Mouse (Mus musculus) left cerebral cortex, adult 11 months (tissue): ENCODE measurements around the gene Vps37c.

Source experiments
- DNase-seq: peaks from one replicate; pipeline ENCODE4 v3.0.0; 2022; ENCODE audit warnings: low spot score

Vps37c gene

DNA sequence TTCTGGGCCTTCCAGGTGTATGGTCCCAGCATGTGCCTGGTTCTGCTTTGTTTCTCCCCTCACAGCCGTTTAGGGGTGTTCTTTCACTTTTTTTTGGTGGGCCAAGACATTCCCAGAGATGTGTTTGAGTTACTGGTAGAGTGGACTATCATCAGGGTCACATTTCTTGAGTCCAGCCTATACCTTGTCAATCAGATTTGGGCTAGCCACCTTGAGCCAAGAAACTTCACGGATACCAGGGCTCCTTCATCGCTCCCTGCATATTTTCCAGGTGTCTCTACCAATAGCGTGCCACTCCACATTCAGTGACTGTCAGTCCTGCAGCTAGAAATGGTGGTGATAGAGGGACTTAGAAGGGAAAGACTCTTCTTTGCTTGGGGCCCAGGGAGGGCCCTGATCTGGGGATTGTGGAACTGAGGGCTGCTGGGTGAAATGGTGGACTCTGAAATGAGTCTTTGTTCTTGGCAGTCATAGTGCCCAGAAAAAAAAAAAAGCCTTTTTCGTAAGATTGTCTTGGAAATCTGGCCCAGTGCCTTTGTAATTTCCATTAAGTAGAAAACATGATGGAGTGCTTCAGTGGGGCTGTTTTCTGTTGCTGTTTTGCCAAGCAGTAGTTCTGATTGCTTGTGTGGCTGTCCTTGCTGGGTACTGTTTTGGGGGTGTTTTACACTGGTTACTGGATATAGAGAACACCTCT is 1.1 kb downstream of the Vps37c start:
- DNase-seq: no peak

DNA sequence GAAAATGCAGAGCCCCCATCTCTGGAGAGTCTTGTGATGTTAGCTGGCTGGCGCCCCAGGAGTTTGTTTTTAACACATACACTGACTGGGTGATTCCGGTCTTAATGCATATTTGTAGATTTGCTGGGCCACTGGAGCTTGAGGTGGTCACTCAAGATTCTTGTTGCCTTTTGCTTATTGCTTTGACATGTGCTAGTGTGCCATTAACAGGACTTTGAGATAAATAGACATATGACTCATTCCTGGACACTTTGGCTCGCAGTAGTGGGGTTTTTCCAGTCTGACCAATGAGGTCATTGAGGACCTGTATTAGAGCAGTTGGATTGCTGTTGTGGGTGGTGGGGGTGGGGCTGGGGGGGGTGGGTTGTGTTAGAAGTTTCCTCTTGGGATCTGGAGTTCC is 1.8 kb downstream of the Vps37c start:
- DNase-seq: no peak

- no peak for DNase-seq
Observed at GRCm38 (mm10) chr19:10691121-10691520, 2.6 kb downstream of the Vps37c start.

- DNase-seq: no peak
Observed at GRCm38 (mm10) chr19:10691660-10692059, 3.1 kb downstream of the Vps37c start.

DNA sequence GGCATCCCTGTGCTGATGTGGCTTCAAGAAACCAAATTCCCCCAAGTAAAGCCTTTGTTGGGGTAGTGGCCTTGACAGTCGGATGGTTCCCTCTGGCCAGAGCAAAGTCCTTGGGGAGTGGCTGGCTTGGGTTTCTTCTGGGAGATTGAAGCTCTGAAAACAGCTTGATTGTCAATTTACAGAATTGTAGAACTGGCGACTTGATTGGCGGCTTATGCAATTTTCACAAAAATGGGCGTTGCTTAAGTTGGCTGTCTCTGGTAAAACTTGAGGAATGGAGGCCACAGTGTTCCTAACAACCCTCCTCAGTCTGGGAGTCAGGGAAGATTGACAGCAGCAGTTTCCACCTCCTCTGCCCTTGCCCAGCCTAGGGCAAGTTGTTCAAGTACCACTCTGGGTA is 3.8 kb downstream of the Vps37c start:
- no peak for DNase-seq

GRCm38 (mm10) chr19:10693926-10694682 is 5.6 kb downstream of the Vps37c start:
- no peak for DNase-seq

DNA sequence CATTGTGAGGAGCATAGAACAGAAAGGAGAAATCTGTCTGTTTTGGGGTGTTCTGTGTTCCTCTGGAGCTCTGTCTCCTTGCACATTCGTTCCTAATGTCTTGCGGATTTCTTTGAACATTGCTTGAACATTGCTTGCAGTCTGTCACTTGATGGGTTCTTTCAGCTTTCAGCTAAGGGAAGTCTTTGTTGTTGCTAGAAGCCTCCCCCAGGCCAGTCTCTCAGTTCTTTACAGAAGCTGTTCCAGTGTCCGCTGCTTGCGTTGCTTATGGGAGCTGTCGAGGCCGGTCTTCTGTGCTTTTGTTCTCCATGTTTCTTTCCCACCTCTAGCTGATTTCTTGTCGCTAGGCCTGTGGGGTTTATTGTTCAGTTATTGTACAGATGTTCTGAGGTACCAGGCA is 7.3 kb downstream of the Vps37c start:
- no peak for DNase-seq

DNA sequence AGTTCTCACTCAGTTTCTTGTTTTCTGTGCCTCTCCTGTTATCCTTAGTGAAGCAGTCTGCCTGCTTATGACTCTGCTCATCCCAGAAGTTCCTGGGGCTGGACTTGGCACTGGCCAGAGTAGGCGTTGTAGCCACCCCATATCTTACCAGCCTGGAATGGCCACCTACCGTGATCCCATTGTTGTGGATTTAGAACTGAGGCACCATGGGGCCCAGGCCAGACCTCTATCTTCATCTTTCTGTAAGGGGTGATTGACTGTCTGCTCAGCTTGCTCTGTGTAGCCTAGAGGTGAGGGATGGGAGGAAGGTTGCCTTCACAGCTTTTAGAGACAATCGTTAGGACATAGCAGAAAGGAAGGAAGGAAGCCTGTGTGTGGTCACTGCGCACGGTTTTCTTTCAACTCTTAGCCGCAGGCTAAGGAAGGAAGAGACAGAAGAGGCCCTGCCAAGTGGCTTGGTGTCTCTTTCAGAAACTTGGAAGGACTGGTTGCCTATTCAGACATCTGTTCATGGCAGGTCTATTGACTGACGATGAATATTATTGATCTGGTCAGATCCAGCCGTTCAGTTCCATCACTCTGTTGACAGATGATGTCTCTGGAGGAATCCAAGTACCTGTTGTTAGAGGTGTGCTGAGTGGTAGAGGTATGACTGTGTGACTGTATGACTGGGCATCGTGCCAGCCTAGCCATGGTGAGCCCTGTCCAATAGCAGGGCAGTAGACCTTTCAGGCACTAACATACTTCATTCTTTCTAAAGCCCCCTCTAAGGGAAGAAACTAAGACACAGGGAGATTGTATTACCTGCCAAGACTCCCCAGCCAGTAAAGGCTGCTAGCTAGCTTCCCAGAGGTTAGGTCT is 9.8 kb downstream of the Vps37c start:
- DNase-seq: no peak

DNA sequence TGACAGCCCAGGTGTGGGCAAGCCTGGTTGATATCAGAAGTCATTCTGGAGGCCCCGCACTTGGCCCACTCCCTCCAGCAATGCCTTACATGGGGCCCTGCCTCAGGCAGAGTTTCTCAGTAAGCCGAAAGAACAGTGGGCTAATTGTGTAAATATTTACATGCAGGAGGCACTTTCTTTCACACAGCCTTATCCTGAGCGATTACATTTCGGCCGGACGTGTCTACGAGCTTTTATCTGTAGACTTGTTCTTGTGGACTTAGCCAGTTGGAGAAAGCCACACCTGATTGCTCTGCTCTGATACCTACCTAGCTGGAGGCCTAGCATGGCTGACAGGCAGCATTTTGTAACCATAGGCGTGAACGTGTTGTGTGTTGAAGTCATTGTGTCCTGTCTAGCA is 11.3 kb downstream of the Vps37c start:
- DNase-seq: no peak

- DNase-seq: no peak
Observed at GRCm38 (mm10) chr19:10701013-10701726, 12.6 kb downstream of the Vps37c start.

GRCm38 (mm10) chr19:10702125-10702524 is 13.6 kb downstream of the Vps37c start:
- no peak for DNase-seq

DNA sequence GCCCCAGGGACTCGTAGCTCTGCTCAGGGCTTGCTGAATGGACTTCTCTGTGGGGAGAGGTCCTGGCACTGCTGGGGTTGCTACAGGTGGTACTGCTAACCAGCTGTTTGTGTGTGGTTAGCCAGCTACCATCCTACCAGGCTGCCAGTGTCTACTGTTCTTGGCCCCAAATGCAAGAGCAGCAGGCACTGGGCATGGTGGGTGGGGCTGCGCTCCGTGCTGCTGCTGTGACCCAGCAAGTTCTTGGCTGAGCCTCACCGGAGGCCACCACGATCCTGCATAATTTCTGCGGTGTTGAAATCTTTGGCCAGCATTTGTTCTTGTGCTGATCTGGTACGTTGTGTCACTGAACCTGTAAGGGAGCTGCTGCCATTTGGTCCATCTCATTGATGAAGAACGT is 14.9 kb downstream of the Vps37c start:
- DNase-seq: no peak

GRCm38 (mm10) chr19:10707087-10707875 is 18.7 kb downstream of the Vps37c start:
- no peak for DNase-seq

DNA sequence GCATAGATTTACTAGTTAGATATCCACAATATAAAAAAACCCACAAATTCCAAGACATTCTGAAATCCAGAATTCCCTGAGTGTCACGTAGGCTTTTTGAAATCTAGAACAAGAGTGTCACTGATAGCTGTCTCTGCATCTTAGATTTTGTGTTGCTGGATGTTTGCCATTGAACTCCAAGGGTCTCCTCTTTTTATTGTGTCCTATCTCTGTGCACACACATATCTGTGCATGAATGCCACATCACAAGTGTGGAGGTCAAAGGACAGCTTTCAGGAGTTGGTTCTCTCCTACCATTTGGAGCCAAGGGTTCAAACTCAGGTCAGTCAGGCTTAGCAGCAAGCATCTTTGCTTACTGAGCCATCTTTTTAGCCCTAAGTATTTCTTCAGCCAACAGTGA is 19.3 kb downstream of the Vps37c start:
- DNase-seq: no peak

- no peak for DNase-seq
Observed at GRCm38 (mm10) chr19:10708900-10709299, 20.4 kb downstream of the Vps37c start.

DNA sequence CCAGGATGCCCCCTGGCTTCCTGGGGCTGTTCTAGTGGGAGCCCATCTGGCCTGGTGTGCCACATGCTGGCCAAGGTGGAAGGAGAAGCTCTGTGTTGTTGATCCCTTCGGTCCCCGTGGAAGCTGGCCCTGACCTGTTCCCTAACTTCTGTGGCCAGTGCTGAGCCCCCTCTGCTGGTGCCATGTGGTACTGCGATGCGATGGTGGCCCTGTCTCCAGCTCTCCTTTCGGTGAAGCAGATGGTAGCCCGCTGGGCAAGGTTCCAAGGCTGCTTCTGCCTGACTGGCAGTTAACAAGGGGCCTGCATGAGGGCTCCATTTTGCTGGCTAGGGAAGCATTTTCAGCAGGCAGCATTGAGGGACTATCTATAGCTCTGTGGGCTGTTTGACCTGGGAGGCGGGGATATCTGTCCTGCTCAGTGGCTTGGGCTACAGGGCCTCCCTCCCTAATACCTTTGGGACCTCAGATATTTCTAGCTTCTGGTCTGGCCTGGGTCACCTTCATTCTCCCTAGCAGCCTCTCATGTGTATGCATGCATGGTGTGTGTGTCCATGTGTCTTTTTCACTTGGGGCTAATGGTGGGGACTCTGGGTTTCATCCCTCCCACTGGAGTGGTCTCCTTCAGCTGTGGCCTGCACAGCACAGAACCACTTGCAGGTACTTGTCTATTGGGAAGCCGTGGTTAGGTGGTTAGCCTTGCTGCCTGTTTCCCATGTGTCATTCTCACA is 21.0 kb downstream of the Vps37c start:
- peak; percentile 94 for DNase-seq

DNA sequence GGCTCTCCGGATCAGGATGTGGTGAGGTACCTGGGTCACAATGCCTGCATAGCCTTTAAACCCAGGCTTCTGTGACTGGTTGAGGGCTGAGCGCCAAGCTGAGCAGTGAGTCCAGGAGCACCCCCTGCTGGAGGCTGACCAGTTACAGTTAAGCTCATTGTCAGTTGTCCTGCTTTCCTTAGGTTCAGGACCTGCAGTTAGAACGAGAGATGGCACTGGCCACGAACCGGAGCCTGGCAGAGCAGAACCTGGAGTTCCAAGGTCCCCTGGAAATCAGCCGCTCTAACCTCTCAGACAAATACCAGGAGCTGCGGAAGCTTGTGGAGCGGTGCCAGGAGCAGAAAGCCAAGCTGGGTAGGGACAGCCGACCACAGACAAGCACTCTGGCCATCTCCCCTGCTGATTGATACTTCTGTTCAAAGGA is 21.6 kb downstream of the Vps37c start:
- peak; percentile 67 for DNase-seq

DNA sequence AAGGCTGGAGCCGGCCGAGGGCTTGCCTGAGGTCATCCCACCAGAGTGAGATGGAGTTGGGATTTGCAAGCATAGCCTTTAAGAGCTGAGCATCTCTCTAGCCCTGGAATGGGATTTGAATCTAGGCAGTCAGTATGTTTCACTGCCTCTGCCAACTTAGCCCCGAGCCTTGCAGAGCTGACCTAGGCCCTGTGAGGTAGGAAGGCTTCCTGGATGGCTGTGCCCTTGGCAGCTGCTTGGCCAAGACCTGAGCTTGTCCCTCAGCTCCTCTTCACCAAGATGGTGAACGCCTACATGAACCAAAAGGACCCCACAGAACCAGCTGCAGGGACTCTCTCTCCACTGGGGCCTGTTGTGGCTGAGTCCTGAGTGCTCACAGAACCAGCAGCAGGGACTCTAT is 22.2 kb downstream of the Vps37c start:
- no peak for DNase-seq

DNA sequence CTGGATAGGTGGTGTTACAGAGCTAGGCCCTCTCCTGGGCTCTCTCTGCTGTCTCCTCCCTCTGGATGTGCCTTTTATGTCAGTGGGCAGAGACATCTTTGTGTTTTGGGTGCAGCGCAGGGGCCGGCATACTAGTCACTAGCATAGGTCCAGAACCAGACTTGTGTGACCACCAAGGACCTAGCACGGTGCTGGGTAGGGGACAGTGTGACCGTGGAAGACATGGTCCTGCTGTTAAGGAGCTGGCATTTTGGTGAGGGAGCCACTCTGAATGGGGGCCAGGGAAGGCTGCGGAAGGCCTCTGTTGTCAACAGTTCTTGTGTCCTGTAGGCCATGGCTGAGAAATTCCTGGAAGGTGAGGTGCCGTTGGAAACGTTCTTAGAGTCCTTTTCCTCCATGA is 23.7 kb downstream of the Vps37c start:
- no peak for DNase-seq

- no peak for DNase-seq
Observed at GRCm38 (mm10) chr19:10712646-10713045, 24.1 kb downstream of the Vps37c start.

DNA sequence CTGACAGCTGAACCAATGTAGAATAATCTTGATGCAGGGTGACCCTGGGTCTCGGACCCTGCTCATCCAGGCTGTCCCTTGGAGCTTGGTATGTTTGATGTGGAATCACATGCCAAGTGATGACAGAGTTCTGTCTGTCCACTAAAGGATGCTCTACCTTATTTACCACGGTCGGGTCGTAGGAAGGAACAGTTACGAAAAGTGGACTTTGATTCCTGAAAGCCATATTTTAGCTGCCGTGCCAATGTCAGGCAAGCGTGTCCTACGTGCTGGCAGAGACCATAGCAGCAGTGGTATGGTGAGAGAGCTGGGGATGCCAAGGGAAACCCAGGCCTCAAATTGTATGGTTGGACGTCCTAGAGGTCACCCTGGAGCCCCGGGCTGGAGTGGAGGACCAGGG is 25.0 kb downstream of the Vps37c start:
- DNase-seq: no peak
